Mouse (Mus musculus) midbrain, embryonic 16.5 days (tissue): ENCODE measurements around the gene Pcdh9. TPM values are rescaled to one million over a fixed set of nuclear protein-coding genes. Genes with fewer than 3 reads are reported as not detected.

ENCODE experiments used
- ATAC-seq: fragments of 200-750 bp; cut with Nextera tagmentation; 2 replicates; pipeline ENCODE4 v1.8.0; 2017; ENCODE audit warnings: moderate TSS enrichment
- H3K27ac ChIP-seq: fragments of 300-500 bp; sonication (generic); 2 replicates; pipeline ENCODE4 v1.5.1; 2014; ENCODE audit warnings: mild to moderate bottlenecking, low read length, mixed read lengths
- H3K27me3 ChIP-seq: fragments of 300-500 bp; sonication (generic); 2 replicates; pipeline ENCODE4 v1.6.1; 2014; ENCODE audit warnings: low read depth, low read length, mixed read lengths; ENCODE audit not compliant: control insufficient read depth, insufficient read depth
- H3K36me3 ChIP-seq: fragments of 300-500 bp; sonication (generic); 2 replicates; pipeline ENCODE4 v1.6.1; 2014; ENCODE audit warnings: mild to moderate bottlenecking, low read length, moderate library complexity, mixed read lengths; ENCODE audit not compliant: control insufficient read depth, insufficient read depth
- H3K4me1 ChIP-seq: fragments of 300-500 bp; sonication (generic); 2 replicates; pipeline ENCODE4 v1.6.1; 2014; ENCODE audit warnings: mild to moderate bottlenecking, low read length, mixed read lengths; ENCODE audit not compliant: control insufficient read depth, insufficient read depth
- H3K4me2 ChIP-seq: fragments of 300-500 bp; sonication (generic); 2 replicates; pipeline ENCODE4 v1.6.1; 2014; ENCODE audit warnings: mild to moderate bottlenecking, low read length, mixed read lengths
- H3K4me3 ChIP-seq: fragments of 300-500 bp; sonication (generic); 2 replicates; pipeline ENCODE4 v1.5.1; 2014; ENCODE audit warnings: low read depth, mild to moderate bottlenecking, low read length, moderate library complexity, mixed read lengths
- H3K9ac ChIP-seq: fragments of 300-500 bp; sonication (generic); 2 replicates; pipeline ENCODE4 v1.6.1; 2014; ENCODE audit warnings: low read depth, low read length, mixed read lengths
- H3K9me3 ChIP-seq: fragments of 300-500 bp; sonication (generic); replicated peaks from 2 replicates; pipeline ENCODE4 v1.6.1; 2014; ENCODE audit warnings: mild to moderate bottlenecking, low read length, mixed read lengths; ENCODE audit not compliant: control insufficient read depth, poor library complexity, severe bottlenecking
- WGBS: fragments of 180-500 bp; shearing (Covaris S2); extraction: QIAGEN DNeasy Blood & Tissue Kit; methylation state at CpG from one replicate; pipeline ENCODE4 v1.1.7; 2014; 5-methylcytosine and 5-hydroxymethylcytosine counted together
- polyA plus RNA-seq: library from polyadenylated mRNA; unstranded; fragments of >200 nt; fragmentation: Nextera tagmentation; extraction: Ambion mirVana; gene quantifications from 2 replicates; pipeline ENCODE4 v1.2.1, GENCODE M21; 2015

Gene Pcdh9
- polyA plus RNA-seq, 1 experiment from 2014 or later, result 179 TPM

DNA sequence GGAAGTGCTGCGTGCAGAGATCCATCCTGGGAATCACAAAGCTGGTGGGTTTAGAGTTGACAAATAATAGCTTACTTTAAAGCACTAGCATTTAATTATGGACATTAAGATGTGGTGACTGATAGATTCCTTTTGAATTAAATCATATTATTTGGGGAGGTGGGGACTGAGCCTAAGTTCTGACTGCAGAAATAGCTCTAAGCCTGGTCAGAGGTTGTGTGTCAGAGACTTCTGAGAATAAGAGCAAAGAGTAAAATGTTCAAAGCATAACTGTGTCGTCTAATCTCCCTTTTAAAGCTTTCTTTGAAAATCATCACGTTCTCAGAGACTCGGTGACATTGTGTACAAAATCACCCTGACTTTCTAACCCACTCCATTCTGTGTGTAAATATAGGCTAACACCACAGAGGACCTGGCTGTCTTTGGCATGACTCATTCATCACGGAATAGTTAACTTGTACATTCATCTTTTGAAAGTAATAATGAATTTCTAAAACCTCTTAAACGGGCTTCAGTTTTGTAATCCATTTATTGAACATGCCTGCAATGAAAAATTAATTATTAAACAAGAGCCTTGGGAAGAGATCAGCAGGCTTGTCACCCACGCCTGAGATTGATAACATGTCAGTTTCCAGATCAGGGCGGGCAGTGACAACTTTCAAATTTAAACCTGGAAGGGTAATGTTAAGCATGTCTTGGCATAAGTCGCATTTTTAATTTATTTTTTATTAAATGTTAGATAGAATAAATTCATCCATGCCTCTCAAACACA, 236.3 kb downstream of the Pcdh9 start:
- H3K9ac ChIP-seq, result no peak overlapping the region
- WGBS, result 50% methylated on average over 9 of the region's 9 CpGs

DNA sequence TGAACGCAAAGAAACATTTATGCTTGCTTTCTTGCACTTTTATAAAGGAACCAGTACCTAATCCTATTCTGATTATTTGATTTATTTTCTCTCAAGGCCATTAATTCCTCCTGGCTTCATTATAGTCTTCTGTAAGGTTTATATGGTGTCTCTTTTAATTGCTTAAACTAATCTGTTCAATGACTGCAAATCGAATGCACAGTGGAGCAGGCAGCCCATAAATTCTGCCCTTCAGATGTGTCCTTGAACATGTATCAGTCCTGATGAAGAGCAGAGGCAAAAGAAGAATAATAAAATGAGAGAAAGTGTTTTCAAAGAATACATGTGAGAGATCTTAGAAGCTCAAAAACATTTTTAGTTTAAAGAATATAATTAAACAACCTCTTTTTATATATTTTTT, 263.2 kb downstream of the Pcdh9 start:
- Histone ChIP-seq H3K9ac (no peak overlapping the region), H3K4me3 (no peak overlapping the region), H3K27ac (no peak overlapping the region), H3K4me1 (no peaks in the 10 kb centered on the region), H3K9me3 (no peaks in the 10 kb centered on the region), H3K4me2 (no peak overlapping the region), H3K36me3 (no peaks in the 10 kb centered on the region), H3K27me3 (no peaks in the 10 kb centered on the region)
- no peak for ATAC-seq
- WGBS, result 47% methylated on average over 2 of the region's 2 CpGs

More for the DNA sequence above, 236.3 kb downstream of the Pcdh9 start:
- H3K36me3 ChIP-seq, result no peaks in the 10 kb centered on the region
- H3K4me1 ChIP-seq, result no peaks in the 10 kb centered on the region
- H3K27me3 ChIP-seq, result no peaks in the 10 kb centered on the region
- ATAC-seq, result no peak
- H3K4me2 ChIP-seq, result no peak overlapping the region
- H3K9me3 ChIP-seq, result no peaks in the 10 kb centered on the region
- no peak overlapping the region for H3K27ac ChIP-seq
- no peak overlapping the region for H3K4me3 ChIP-seq

DNA sequence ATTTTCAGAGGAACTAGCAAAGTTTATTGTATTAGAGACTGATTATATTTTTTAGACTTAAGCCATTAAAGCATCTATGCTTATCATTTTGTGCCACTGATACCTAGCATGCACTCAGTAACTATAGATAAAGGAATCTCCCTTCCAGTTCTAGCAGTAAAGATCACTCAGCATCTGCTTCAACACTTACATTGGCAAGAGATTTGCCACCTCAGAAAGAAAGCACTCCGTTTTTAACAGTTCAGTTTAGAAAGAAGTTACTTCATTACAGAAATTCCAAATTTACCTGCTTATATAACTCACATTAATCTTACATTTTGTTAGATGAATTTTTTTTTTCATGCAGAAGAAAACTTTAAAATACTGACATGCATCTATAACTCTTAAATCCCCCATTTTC, 266.3 kb downstream of the Pcdh9 start:
- Histone ChIP-seq H3K27ac (no peak overlapping the region), H3K9me3 (no peaks in the 10 kb centered on the region), H3K27me3 (no peaks in the 10 kb centered on the region), H3K9ac (no peak overlapping the region), H3K4me2 (no peak overlapping the region), H3K4me3 (no peak overlapping the region), H3K36me3 (no peaks in the 10 kb centered on the region), H3K4me1 (no peaks in the 10 kb centered on the region)
- no peak for ATAC-seq
- 90% methylated on average over 1 of the region's 1 CpGs for WGBS

DNA sequence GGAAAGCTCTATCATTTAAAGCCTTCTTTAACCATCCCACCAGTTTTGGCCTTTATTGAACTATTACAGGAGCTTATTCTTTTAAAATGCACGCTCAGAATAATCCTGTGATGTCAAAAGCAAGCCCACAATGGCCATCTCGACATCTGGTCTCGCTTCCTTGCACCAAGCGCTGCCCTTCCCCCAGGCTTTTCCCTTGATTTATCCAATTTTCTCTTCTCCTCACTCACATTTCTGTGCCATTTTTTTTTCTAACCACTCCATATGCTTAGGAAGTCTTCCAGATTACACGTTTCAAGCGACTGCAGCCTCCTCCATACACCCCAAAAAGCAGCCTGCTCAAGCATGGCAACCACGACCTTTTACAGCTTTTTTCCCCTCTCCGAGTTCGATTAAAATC, 269.3 kb downstream of the Pcdh9 start:
- Histone ChIP-seq H3K4me2 (no peak overlapping the region), H3K27me3 (no peaks in the 10 kb centered on the region), H3K4me3 (no peak overlapping the region), H3K4me1 (no peaks in the 10 kb centered on the region), H3K27ac (no peak overlapping the region), H3K9me3 (no peaks in the 10 kb centered on the region), H3K9ac (no peak overlapping the region), H3K36me3 (no peaks in the 10 kb centered on the region)
- ATAC-seq, result no peak
- WGBS, result 29% methylated on average over 9 of the region's 9 CpGs

DNA sequence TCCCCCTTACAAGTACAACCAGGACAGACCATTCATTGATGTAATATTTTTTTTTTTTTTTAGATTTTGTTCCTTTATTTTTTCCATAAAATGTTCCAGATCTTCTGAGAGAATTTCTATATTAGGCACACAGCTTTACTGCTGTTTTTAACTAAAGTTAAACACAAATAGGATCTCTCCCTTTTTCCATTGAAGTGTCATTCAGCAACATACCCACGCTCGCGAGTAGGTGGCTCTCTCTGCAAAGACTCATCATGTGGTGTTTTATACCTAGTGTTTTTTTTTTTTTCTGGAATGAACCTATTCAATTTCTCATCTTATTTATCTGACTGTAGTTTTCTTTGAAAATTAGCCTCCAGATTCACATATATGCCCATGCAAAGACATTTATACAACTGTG, 282.9 kb downstream of the Pcdh9 start:
- Histone ChIP-seq H3K27ac (no peak overlapping the region), H3K9ac (no peak overlapping the region), H3K9me3 (0 out of 2 replicates have a peak, but pooled peaks cover 5% of the 10 kb centered on the region), H3K36me3 (no peaks in the 10 kb centered on the region), H3K4me2 (no peak overlapping the region), H3K4me3 (no peak overlapping the region), H3K4me1 (no peaks in the 10 kb centered on the region), H3K27me3 (no peaks in the 10 kb centered on the region)
- WGBS, result 80% methylated on average over 3 of the region's 3 CpGs
- no peak for ATAC-seq

DNA sequence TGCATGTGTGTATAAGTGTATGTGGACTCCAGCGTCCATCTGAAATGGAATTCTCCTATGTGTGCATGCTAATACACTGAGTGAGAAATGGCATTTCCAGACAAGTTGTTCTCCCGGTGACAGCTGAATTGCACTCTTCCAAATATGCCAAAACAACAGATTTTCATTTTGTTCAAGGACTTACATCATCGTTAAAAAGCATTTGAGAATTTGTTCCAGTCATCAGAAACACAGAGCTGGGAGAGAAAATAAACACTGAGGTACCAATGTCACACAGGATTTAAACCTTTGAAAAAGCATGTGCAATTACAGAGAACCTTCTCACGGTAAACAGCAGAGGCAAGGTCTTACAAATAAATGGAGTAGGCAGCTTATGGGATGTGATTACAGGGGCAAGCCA, 290.5 kb downstream of the Pcdh9 start:
- H3K4me3 ChIP-seq, result no peak overlapping the region
- H3K9me3 ChIP-seq, result no peaks in the 10 kb centered on the region
- no peaks in the 10 kb centered on the region for H3K27me3 ChIP-seq
- H3K36me3 ChIP-seq, result no peaks in the 10 kb centered on the region
- ATAC-seq, result no peak
- no peak overlapping the region for H3K9ac ChIP-seq
- H3K27ac ChIP-seq, result no peak overlapping the region
- H3K4me1 ChIP-seq, result no peaks in the 10 kb centered on the region; the same call in 1 of the 2 replicates
- no peak overlapping the region for H3K4me2 ChIP-seq
- WGBS, result 50% methylated on average over 4 of the region's 4 CpGs

DNA sequence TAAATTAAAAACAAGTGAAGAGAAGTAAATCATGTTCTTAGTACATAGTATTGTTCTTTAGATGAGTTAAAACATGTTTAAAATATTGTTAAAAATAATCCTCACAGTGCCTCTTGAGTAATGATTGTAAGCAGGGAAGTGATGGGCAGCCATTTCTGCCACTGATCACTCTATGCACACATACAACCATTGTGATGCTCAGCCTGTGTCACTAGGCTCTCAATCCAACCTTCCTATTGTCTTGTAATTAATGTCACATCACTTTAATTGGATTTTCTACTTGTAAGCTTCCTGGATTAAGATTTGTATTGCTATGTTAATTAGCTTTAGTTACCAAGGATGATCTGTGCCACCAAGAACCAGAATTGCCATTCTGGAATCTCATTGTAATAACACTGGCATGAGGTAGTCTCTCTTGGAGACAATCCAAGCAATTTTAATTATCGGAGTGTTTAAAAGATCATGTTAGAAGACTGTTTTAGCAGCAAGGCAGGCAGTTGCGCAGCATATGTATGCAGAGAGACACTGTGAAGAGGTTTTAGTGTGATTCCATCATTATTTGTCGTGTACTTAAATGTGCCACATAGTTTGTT, 305.0 kb downstream of the Pcdh9 start:
- peaks cover 5% of the 10 kb centered on the region; the same call in 1 of the 2 replicates for H3K4me1 ChIP-seq
- WGBS, result 39% methylated on average over 3 of the region's 3 CpGs
- H3K36me3 ChIP-seq, result no peaks in the 10 kb centered on the region
- no peak overlapping the region for H3K4me3 ChIP-seq
- no peak overlapping the region for H3K4me2 ChIP-seq
- ATAC-seq, result no peak
- H3K27me3 ChIP-seq, result no peaks in the 10 kb centered on the region
- H3K9ac ChIP-seq, result no peak overlapping the region
- no peak overlapping the region; the same call in 1 of the 2 replicates for H3K27ac ChIP-seq
- no peaks in the 10 kb centered on the region for H3K9me3 ChIP-seq

DNA sequence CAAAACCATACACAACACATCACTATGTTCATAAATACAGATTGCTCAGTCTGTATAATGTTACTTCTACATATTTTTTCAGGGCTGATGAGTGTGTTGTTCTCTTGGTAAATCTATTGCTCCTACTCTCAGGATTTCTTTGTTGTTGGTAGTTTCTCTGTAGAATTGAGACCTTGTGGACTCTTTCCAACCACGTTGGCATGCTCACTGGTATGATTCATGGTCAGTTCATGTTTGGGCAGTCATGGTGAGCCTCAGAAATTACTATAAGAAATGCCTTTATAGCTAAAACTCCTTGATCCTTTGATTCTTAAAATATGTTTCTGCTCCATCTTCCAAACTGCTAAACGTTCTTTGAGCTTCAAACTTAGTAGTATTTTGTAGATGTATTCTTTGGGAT, 326.1 kb downstream of the Pcdh9 start:
- 81% methylated on average over 2 of the region's 2 CpGs for WGBS
- Histone ChIP-seq H3K4me1 (no peaks in the 10 kb centered on the region), H3K27ac (no peak overlapping the region), H3K9ac (no peak overlapping the region), H3K36me3 (no peaks in the 10 kb centered on the region), H3K4me3 (no peak overlapping the region), H3K27me3 (no peaks in the 10 kb centered on the region), H3K4me2 (no peak overlapping the region), H3K9me3 (no peaks in the 10 kb centered on the region; the same call in 1 of the 2 replicates)
- no peak for ATAC-seq

DNA sequence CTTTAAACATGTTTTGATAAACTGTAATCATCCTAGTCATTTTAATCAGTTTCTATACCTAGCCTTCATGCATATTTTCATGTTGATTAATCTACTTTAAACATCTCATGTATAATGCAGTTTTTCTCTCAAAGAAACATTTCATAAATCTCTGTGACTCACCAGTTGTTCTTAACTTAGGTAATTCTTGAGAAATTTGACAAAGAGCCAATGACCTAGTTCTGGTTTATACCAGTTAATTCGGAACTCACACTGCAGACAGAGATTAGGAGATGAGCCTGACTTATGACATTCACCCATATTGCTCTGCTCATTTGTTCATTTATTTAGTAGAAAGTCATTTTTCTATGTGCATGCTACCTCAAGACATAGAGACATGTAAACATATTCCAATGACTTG, 328.9 kb downstream of the Pcdh9 start:
- no peaks in the 10 kb centered on the region for H3K36me3 ChIP-seq
- no peak overlapping the region for H3K9ac ChIP-seq
- H3K27ac ChIP-seq, result no peak overlapping the region
- 87% methylated on average over 1 of the region's 1 CpGs for WGBS
- H3K27me3 ChIP-seq, result no peaks in the 10 kb centered on the region
- no peaks in the 10 kb centered on the region; the same call in 1 of the 2 replicates for H3K9me3 ChIP-seq
- H3K4me2 ChIP-seq, result no peak overlapping the region
- H3K4me3 ChIP-seq, result no peak overlapping the region
- ATAC-seq, result no peak
- H3K4me1 ChIP-seq, result no peaks in the 10 kb centered on the region
